Mouse (Mus musculus): ENCODE measurements around the gene Egr4.

Egr4 gene

GRCm38 (mm10) chr6:85496976-85497375, 16.4 kb downstream of the Egr4 start:
- no peak for DNase-seq (ENCODE audit: extremely low read depth, low read depth, low spot score)

DNA sequence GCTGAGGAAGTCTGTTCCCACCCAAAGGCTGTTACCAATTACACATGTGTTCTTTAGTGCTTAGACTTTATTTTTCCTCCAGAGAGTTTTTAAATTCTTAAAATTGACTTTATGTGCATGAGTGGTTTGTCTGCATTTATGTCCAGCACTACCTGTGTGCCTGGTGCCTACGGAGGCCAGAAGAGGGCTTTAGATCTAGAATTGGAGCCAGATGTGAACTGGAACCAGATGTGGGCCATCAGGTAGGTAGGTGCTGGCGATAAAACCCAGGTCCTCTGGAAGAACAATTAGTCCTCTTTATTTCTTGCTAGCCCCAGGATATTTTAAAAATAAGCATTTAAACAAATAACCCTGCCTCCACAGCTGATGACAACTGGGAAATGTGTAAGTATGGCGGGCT, 21.8 kb downstream of the Egr4 start:
- no peak for DNase-seq (ENCODE audit: extremely low read depth, low read depth, low spot score)

GRCm38 (mm10) chr6:85490252-85490651, 23.1 kb downstream of the Egr4 start:
- no peak for DNase-seq (ENCODE audit: extremely low read depth, low read depth, low spot score)

- no peak for DNase-seq (ENCODE audit: extremely low read depth, low read depth, low spot score)
Measured at GRCm38 (mm10) chr6:85489717-85490116, 23.7 kb downstream of the Egr4 start.

DNA sequence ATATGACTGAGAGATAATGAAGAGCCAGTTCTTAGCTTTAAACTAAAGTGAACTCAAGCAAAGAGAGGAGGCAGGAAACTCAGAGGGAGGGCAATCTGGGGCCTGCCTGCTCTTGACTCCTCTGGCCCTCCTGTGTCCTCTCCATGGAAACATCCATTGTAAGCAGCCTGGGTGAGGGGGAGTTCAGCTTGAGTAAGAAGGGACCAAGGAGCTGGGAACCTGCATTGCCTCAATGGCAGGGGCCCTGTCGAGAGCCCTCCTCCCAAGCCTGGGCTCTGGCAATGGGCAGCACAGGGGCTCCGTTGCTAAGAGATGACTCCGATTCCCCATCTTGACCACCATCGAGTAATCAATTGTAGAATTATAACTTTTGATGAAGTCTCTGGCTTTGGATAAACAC, 24.9 kb downstream of the Egr4 start:
- DNase-seq (ENCODE audit: extremely low read depth, low read depth, low spot score): no peak

GRCm38 (mm10) chr6:85485738-85486137, 27.7 kb downstream of the Egr4 start:
- DNase-seq (ENCODE audit: extremely low read depth, low read depth, low spot score): no peak

GRCm38 (mm10) chr6:85483843-85484721, 29.3 kb downstream of the Egr4 start:
- DNase-seq (ENCODE audit: extremely low read depth, low read depth, low spot score): no peak

GRCm38 (mm10) chr6:85480685-85481084, 32.7 kb downstream of the Egr4 start:
- no peak for DNase-seq (ENCODE audit: extremely low read depth, low read depth, low spot score)

DNA sequence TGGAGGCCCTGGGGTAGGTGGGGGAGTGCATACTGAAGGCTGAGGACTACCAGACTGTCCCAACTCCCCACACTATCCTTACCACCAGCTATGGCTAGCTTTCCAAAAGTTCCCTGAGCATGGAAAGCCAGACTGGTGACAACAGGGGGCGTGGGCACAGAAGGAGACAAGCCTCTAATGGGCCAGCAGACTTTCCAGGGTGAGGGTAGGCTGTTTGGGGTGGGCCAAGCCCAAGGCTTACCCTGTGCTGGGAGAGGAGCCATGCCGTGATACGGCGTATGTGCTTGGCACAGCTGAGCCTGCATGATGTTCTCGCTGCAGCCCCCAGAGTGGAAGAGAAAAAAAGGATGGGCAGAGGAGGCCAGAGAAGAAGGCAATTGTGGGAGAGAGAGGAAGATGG, 33.4 kb downstream of the Egr4 start:
- DNase-seq (ENCODE audit: extremely low read depth, low read depth, low spot score): no peak

DNA sequence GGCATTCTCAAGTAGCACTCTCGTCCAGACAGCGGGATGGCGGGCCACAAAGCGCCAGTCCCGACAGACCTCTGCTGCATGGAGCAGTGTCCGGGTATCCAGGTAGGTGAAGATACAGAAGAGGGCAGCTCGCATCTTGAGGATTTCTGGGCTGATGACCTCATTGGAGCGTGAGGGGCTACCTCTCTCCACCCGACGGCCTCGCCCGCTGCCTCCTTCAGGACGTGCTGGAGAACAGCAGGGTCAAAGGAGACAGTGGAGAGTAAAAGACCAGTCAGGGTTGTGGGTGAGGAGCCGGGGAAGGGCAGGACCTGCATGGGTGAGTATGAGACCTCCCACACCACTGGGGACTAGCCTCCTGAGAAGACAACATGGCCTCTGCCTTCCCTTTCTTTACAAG, 35.0 kb downstream of the Egr4 start:
- no peak for DNase-seq (ENCODE audit: extremely low read depth, low read depth, low spot score)

DNA sequence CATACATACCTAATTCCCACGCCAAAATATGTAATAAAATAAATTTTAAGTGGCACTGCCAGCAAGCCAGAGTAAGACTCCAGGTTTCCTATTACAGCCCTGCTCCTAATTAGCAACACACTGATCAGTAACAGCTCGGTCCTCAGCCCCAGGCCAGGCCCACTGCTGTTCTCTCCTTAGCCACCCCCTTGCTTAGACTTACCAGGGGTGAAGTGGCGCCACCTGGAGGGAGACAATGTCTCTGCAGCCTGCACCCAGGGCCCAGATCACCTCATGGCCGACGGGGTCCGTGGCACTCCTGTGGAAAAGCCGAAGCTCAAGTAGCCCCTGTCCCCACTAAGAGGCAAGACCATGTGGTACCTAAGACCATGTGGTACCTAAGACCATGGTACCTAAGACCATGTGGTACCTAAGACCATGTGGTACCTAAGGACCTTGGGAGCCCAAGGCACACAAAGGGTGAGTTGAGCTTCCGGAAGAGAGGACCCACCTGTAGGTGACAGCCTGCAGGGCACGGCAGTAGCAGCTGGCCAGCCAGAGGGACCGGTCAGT, 35.9 kb downstream of the Egr4 start:
- no peak for DNase-seq (ENCODE audit: extremely low read depth, low read depth, low spot score)

DNA sequence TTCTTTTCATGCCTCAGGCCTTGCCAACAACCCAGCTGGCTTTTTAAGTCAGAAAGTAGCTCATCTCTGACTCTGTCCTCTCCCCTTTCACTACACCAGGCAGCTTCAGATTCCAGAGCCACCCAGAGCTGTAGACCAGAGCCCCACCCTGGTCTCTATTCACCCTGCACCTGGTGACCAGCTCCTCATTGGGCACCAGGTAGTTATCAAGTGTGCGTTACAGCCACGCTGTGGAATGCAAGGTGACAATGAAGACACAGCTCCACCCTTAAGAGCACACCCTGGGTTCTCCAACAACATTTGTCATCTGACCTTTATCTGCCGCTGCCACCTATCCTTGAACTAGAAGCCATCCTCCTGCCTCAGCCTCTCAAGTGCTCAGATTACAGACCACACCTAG, 37.8 kb downstream of the Egr4 start:
- no peak for DNase-seq (ENCODE audit: extremely low read depth, low read depth, low spot score)

GRCm38 (mm10) chr6:85472542-85472941, 40.8 kb downstream of the Egr4 start:
- DNase-seq (ENCODE audit: extremely low read depth, low read depth, low spot score): no peak

GRCm38 (mm10) chr6:85471962-85472361, 41.4 kb downstream of the Egr4 start:
- no peak for DNase-seq (ENCODE audit: extremely low read depth, low read depth, low spot score)

DNA sequence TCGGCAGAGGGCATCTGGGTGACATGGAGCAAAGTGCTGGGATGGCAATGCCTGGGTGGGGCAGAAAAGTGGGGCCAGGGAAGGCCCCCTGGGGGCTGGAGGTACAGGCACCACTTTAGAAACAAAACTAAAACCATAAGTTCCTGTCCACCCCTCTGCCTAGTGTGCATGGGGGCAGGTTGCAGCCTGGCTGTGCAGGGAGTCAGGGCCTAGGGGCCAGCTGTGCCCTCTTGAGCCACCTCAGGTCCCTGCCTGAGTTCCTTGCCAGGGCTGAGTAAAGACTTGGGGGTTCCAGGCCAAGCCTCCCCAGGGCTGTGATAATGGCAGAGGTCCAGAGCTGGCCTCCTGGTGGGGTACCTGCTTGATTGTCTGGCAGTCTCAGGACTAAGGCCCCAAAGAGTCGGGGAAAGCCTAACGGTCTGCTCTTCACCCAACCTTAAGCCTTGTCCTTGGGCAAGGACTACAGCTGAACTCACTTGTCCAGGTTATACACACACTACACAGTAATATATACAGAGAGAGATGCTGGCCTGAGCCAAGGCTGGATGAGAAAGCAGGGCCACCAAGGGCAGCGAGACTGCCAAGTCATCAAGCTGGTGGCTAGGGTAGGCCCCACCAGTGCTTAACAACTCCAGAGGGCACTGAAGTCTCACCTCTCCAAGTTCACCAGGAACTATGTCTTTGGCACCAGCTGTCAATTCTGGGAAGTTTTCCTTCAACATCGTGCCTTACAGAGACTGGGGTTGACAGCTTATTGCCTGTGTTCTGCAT, 43.5 kb downstream of the Egr4 start:
- no peak for DNase-seq (ENCODE audit: extremely low read depth, low read depth, low spot score)

DNA sequence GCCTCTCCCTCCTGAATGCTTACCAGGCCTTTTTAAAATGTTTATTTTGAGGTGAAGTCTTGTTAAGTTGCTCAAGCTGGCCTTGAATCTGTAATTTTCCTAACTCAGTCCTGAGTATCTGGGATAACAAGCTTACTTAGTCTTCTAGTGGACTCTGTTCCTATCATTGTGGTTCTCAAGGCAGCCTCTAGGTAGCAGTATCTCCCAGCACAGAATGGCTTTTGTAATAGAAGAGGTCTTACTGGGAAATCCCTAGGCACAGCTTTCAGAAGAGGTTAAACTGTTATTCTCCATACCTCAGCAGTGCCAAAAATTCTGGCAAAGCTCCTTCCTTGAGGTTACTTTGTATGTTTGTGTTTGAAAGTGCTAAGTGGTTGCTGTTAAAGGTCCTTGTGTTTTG, 48.0 kb downstream of the Egr4 start:
- DNase-seq (ENCODE audit: extremely low read depth, low read depth, low spot score): no peak

All from fat pad, adult 2 months (tissue).